Mouse (Mus musculus) lung, postnatal 25 days (tissue): ENCODE results near the gene Cfb.
"Not testable (repeated sequence)": the region's sequence is repeated elsewhere in the genome, so short reads cannot be mapped to it uniquely, and the experiment has no call there.

Source experiments
- DNase-seq: peaks from one replicate; pipeline ENCODE4 v3.0.0; 2022; ENCODE audit warnings: low spot score

Cfb gene

GRCm38 (mm10) chr17:34862416-34863081 is at the start of gene Cfb:
Gene Cfb (minus strand): TSS chr17:34862518.
- DNase-seq: no peak

- peak; percentile 81 for DNase-seq
These were observed 49.6 kb upstream of the Cfb start for GRCm38 (mm10) chr17:34911945-34912351.

- DNase-seq: no peak
These were observed 48.7 kb upstream of the Cfb start for GRCm38 (mm10) chr17:34910982-34911381.

GRCm38 (mm10) chr17:34902895-34903294 is 40.6 kb upstream of the Cfb start:
- DNase-seq: no peak

- not testable (repeated sequence) for DNase-seq
These were observed 39.6 kb upstream of the Cfb start for GRCm38 (mm10) chr17:34901948-34902347.

- not testable (repeated sequence) for DNase-seq
These were observed 38.5 kb upstream of the Cfb start for GRCm38 (mm10) chr17:34900826-34901225.

- no peak for DNase-seq
These were observed 37.5 kb upstream of the Cfb start for GRCm38 (mm10) chr17:34899890-34900243.

- peak; percentile 28 for DNase-seq
These were observed 37.0 kb upstream of the Cfb start for GRCm38 (mm10) chr17:34899053-34899889.

GRCm38 (mm10) chr17:34898706-34899052 is 36.4 kb upstream of the Cfb start:
- no peak for DNase-seq

- DNase-seq: peak; percentile 74
These were observed 35.9 kb upstream of the Cfb start, which contains the start of the genes C2 and Ehmt2 for GRCm38 (mm10) chr17:34898160-34898586. Gene C2 (minus strand): TSS chr17:34898265. Gene Ehmt2 (plus strand): TSS chr17:34898469.

- peak; percentile 46 for DNase-seq
These were observed 35.2 kb upstream of the Cfb start for GRCm38 (mm10) chr17:34897373-34898159.

GRCm38 (mm10) chr17:34896366-34896765 is 34.0 kb upstream of the Cfb start:
- no peak for DNase-seq

GRCm38 (mm10) chr17:34895724-34896123 is 33.4 kb upstream of the Cfb start:
- DNase-seq: no peak

- peak; percentile 20 for DNase-seq
These were observed 32.6 kb upstream of the Cfb start for GRCm38 (mm10) chr17:34894801-34895530.

GRCm38 (mm10) chr17:34894074-34894597 is 31.8 kb upstream of the Cfb start:
- peak; percentile 94 for DNase-seq

- no peak for DNase-seq
These were observed 30.9 kb upstream of the Cfb start for GRCm38 (mm10) chr17:34893072-34893824.

GRCm38 (mm10) chr17:34891377-34891776 is 29.1 kb upstream of the Cfb start:
- DNase-seq: no peak

- DNase-seq: no peak
These were observed 27.9 kb upstream of the Cfb start for GRCm38 (mm10) chr17:34890074-34890743.

GRCm38 (mm10) chr17:34887942-34888341 is 25.6 kb upstream of the Cfb start:
- DNase-seq: no peak

GRCm38 (mm10) chr17:34885615-34886014 is 23.3 kb upstream of the Cfb start:
- no peak for DNase-seq
